Mouse (Mus musculus): ENCODE results near the gene Cbx5. TPM values are rescaled to one million over a fixed set of nuclear protein-coding genes. Genes with fewer than 3 reads are reported as not detected.
A peak's percentile ranks its signal among the peaks of the same experiment; 100 is the strongest.

Cbx5 gene
- polyA plus RNA-seq, 1 experiment from 2014 or later, result 127 TPM

- H3K4me1 ChIP-seq (replicated peaks), result peaks cover 54% of the 10 kb centered on the region
- peak overlapping the region; percentile 90 for H3K4me2 ChIP-seq
- H3K4me3 ChIP-seq, result no peak overlapping the region
- peaks cover 23% of the 10 kb centered on the region for H3K27me3 ChIP-seq
- no peak for ATAC-seq (ENCODE audit: low FRiP score, low read depth)
- peak overlapping the region; percentile 8; the same call in 1 of the 2 replicates for H3K9ac ChIP-seq
- H3K9me3 ChIP-seq, result no peaks in the 10 kb centered on the region
- H3K36me3 ChIP-seq, result no peaks in the 10 kb centered on the region
- WGBS, result 29% methylated on average over 5 of the region's 5 CpGs
- H3K27ac ChIP-seq (replicated peaks), result peak overlapping the region; percentile 56
Observed at GRCm38 (mm10) chr15:103165924-103166323, 73.7 kb downstream of the Cbx5 start.

DNA sequence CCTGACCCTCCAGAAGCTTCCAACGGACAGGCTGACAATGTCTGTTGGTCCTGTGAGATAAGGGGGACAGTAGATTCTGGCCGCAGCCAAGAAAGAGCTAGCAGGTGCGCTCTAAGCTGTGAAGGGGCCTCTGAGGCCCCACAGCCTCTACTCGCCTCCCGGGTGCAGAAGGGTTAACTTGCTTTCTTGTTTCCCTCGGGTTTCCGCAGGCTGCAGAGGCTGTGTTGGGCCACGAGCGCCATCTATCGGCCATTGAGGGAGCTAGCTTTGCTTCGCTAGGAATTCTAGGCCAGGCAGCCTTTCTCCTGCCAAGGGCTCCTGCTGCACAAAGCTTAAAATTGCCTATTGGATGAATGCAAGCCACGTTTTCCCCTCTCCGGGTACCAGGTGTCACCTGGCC lies 74.2 kb downstream of the Cbx5 start:
- H3K9ac ChIP-seq, result 0 out of 2 replicates have a peak overlapping the region, but pooled peaks have one; percentile 36

DNA sequence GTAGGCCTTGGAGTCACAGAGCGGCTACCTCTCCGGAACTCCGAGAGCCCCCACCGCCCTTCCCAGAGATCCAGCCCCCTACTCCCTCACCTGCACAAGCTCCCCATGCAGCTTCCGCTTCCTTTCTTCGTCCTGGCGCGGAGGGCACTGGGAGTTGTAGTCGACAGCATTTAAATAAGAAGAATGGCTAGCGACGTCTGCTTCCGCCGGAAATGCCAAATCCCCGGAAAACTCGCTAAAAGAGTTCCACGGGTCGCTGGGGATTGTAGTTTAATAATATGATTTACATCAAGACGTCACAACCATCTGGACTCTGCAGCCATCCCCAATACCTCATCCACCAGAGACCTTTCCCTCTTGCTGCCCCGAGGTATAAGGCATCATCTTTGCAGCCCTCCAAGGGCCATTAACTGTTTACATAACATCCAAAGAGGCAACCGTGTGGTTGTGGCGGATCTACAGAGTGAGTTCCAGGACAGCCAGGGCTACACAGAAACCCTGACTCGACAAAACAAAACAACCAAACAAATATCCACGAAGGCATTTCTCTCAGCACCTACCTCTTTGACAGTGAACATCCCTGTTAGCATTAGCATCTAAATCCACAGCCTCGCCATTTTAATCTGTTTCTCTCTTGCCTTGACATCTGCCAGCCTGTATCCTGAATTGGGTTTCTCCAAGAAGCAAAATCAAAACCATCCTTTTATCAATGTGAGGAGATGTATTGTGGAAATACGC lies 76.3 kb downstream of the Cbx5 start:
- no peaks in the 10 kb centered on the region for H3K36me3 ChIP-seq
- peak overlapping the region; percentile 56 for H3K9ac ChIP-seq
- no peaks in the 10 kb centered on the region for H3K9me3 ChIP-seq
- peak overlapping the region; percentile 65 for H3K27ac ChIP-seq (replicated peaks)
- peaks cover 11% of the 10 kb centered on the region for H3K27me3 ChIP-seq
- H3K4me2 ChIP-seq, result peak overlapping the region; percentile 62
- WGBS, result 6% methylated on average over 25 of the region's 25 CpGs
- peak; percentile 91 for ATAC-seq (ENCODE audit: low FRiP score, low read depth)
- peak overlapping the region; percentile 55 for H3K4me3 ChIP-seq
- peaks cover 34% of the 10 kb centered on the region for H3K4me1 ChIP-seq (replicated peaks)

More for the DNA sequence above, 74.2 kb downstream of the Cbx5 start:
- Histone ChIP-seq H3K4me3 (peak overlapping the region; percentile 14; the same call in 1 of the 2 replicates), H3K27ac (replicated peaks) (peak overlapping the region; percentile 56), H3K36me3 (no peaks in the 10 kb centered on the region), H3K9me3 (no peaks in the 10 kb centered on the region), H3K4me2 (peak overlapping the region; percentile 90), H3K27me3 (peaks cover 17% of the 10 kb centered on the region), H3K4me1 (replicated peaks) (peaks cover 54% of the 10 kb centered on the region)
- under 1% methylated on average over 13 of the region's 13 CpGs for WGBS
- peak; percentile 35; the same call in 1 of the 2 replicates for ATAC-seq (ENCODE audit: low FRiP score, low read depth)

DNA sequence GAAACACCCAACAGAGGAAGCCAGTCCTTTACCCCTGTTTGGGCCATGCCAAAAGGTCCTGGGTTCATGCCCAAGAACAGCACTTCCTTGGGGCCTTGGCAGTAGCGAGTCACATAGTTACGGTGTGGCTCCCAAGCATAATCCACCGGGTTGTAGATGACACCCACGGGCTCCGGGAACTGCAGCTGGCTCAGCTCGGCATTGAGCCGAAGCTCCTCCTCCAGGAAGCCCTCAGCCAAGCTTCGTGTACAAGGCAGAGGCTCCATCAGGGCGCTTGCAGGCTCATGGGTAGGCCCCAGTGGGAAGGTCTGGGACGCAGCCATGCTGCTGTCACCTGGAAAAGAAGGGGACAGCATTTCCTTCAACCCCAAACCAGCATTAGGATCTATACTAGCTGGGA lies 82.0 kb downstream of the Cbx5 start:
- no peak overlapping the region for H3K4me3 ChIP-seq
- H3K27me3 ChIP-seq, result no peaks in the 10 kb centered on the region
- WGBS, result 70% methylated on average over 10 of the region's 10 CpGs
- no peaks in the 10 kb centered on the region for H3K9me3 ChIP-seq
- ATAC-seq (ENCODE audit: low FRiP score, low read depth), result no peak
- H3K27ac ChIP-seq (replicated peaks), result no peak overlapping the region
- no peaks in the 10 kb centered on the region for H3K36me3 ChIP-seq
- no peak overlapping the region for H3K9ac ChIP-seq
- peaks cover 19% of the 10 kb centered on the region for H3K4me1 ChIP-seq (replicated peaks)
- no peak overlapping the region for H3K4me2 ChIP-seq

- Histone ChIP-seq H3K4me1 (replicated peaks) (peaks cover 12% of the 10 kb centered on the region), H3K4me2 (no peak overlapping the region), H3K9ac (no peak overlapping the region), H3K27ac (replicated peaks) (no peak overlapping the region), H3K36me3 (no peaks in the 10 kb centered on the region), H3K4me3 (no peak overlapping the region), H3K9me3 (no peaks in the 10 kb centered on the region), H3K27me3 (no peaks in the 10 kb centered on the region)
- peak; percentile 36; the same call in 1 of the 2 replicates for ATAC-seq (ENCODE audit: low FRiP score, low read depth)
- WGBS, result 34% methylated on average over 7 of the region's 7 CpGs
Observed at GRCm38 (mm10) chr15:103156890-103157289, 82.7 kb downstream of the Cbx5 start.

- Histone ChIP-seq H3K9ac (no peak overlapping the region), H3K4me2 (no peak overlapping the region), H3K27ac (replicated peaks) (no peak overlapping the region), H3K4me3 (no peak overlapping the region), H3K27me3 (no peaks in the 10 kb centered on the region), H3K36me3 (no peaks in the 10 kb centered on the region), H3K4me1 (replicated peaks) (peaks cover 10% of the 10 kb centered on the region), H3K9me3 (no peaks in the 10 kb centered on the region)
- WGBS, result 24% methylated on average over 32 of the region's 32 CpGs
- ATAC-seq (ENCODE audit: low FRiP score, low read depth), result no peak; the same call in 1 of the 2 replicates
Observed at GRCm38 (mm10) chr15:103155366-103156321, 84.0 kb downstream of the Cbx5 start.

DNA sequence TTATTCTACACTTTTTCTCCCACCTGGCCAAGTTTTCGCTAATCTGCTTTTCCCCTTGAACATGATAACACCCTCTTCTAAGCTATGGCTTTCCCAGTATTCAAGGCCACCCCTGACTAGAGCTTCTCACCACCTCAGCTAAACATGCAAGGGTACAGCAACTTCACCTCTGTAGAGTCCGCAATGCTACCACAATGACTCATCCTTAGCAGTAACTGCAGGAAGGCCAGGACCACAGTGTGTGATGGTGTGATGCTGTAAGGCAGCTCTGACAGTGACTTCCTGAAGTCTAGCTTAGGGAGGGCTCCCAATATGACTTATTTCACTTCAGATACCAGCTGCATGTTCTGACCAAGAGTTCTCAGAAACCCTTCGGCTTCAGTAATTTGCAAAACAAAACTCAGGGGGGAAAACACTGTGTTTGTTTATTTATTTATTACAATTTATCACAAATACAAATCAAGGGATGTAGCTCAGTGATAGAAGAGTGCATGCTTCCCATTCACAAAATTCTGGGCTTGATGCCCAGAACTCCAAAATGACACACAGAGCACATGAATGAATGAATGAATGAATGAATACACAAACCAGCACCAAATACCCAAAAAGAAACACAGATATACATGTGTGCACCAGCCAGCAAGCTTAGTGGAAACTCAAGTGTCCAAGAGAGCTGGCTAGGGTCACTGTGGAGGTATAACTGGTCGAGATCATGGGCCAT lies 86.6 kb downstream of the Cbx5 start:
- Histone ChIP-seq H3K27ac (replicated peaks) (no peak overlapping the region), H3K27me3 (no peaks in the 10 kb centered on the region), H3K4me3 (no peak overlapping the region), H3K4me2 (no peak overlapping the region), H3K36me3 (no peaks in the 10 kb centered on the region), H3K4me1 (replicated peaks) (peaks cover 14% of the 10 kb centered on the region), H3K9ac (no peak overlapping the region), H3K9me3 (no peaks in the 10 kb centered on the region)
- 86% methylated on average over 4 of the region's 4 CpGs for WGBS
- no peak for ATAC-seq (ENCODE audit: low FRiP score, low read depth)

DNA sequence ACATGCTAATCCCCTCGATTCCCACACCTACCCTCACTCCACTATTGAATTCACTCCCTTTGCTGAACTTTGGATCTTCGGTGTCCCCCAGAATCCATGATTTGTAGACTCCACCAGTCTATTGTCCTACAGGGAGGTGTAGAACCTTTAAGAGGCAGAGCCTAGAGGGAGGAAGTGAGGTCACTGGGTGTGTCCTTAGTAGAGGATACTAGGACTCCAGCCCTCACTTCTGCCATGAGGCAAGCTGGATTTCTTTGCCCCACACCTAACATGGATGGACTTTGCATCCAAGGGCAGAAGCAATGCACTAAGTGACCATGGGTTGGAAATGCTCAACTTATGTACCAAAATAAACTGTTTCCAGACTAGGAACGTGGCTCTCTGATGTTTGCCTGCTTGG lies 87.2 kb downstream of the Cbx5 start:
- 87% methylated on average over 3 of the region's 3 CpGs for WGBS
- no peak overlapping the region for H3K27ac ChIP-seq (replicated peaks)
- H3K36me3 ChIP-seq, result no peaks in the 10 kb centered on the region
- H3K4me2 ChIP-seq, result no peak overlapping the region
- no peaks in the 10 kb centered on the region for H3K27me3 ChIP-seq
- no peak overlapping the region for H3K4me3 ChIP-seq
- peaks cover 21% of the 10 kb centered on the region for H3K4me1 ChIP-seq (replicated peaks)
- no peaks in the 10 kb centered on the region for H3K9me3 ChIP-seq
- no peak overlapping the region for H3K9ac ChIP-seq
- no peak for ATAC-seq (ENCODE audit: low FRiP score, low read depth)

- H3K4me3 ChIP-seq, result no peak overlapping the region
- no peaks in the 10 kb centered on the region for H3K9me3 ChIP-seq
- no peak for ATAC-seq (ENCODE audit: low FRiP score, low read depth)
- H3K9ac ChIP-seq, result peak overlapping the region; percentile 50; the same call in 1 of the 2 replicates
- 26% methylated on average over 9 of the region's 9 CpGs for WGBS
- peaks cover 6% of the 10 kb centered on the region; the same call in 1 of the 2 replicates for H3K27me3 ChIP-seq
- H3K4me1 ChIP-seq (replicated peaks), result peaks cover 32% of the 10 kb centered on the region
- peak overlapping the region; percentile 83 for H3K4me2 ChIP-seq
- H3K27ac ChIP-seq (replicated peaks), result peak overlapping the region; percentile 91
- no peaks in the 10 kb centered on the region for H3K36me3 ChIP-seq
Observed at GRCm38 (mm10) chr15:103147779-103148178, 91.8 kb downstream of the Cbx5 start.

DNA sequence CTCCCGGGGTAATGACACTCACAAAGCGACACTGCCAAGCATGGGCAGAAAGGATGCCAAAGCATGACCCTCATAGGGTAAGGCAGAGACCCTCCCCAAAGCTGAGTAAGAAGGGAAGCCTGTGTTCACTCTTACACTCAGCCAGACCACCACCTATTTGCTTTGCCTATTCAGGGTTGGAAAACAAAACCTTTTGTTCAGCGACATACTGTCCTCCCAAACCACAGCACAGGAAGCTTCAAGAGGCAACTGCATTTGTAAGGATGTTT lies 92.3 kb downstream of the Cbx5 start:
- 5% methylated on average over 3 of the region's 3 CpGs for WGBS
- Histone ChIP-seq H3K4me1 (replicated peaks) (peaks cover 32% of the 10 kb centered on the region), H3K27me3 (peaks cover 6% of the 10 kb centered on the region; the same call in 1 of the 2 replicates), H3K36me3 (no peaks in the 10 kb centered on the region), H3K4me3 (peak overlapping the region; percentile 44), H3K27ac (replicated peaks) (peak overlapping the region; percentile 91), H3K9me3 (no peaks in the 10 kb centered on the region), H3K9ac (peak overlapping the region; percentile 50), H3K4me2 (peak overlapping the region; percentile 83)
- ATAC-seq (ENCODE audit: low FRiP score, low read depth), result peak; percentile 33

- Histone ChIP-seq H3K4me2 (peak overlapping the region; percentile 83), H3K27ac (replicated peaks) (peak overlapping the region; percentile 91), H3K4me3 (peak overlapping the region; percentile 44), H3K27me3 (peaks cover 6% of the 10 kb centered on the region; the same call in 1 of the 2 replicates), H3K9ac (peak overlapping the region; percentile 50), H3K36me3 (no peaks in the 10 kb centered on the region), H3K4me1 (replicated peaks) (peaks cover 32% of the 10 kb centered on the region), H3K9me3 (no peaks in the 10 kb centered on the region)
- ATAC-seq (ENCODE audit: low FRiP score, low read depth), result peak; percentile 75
- under 1% methylated on average over 53 of the region's 57 CpGs for WGBS
Observed at GRCm38 (mm10) chr15:103146627-103147421, 92.8 kb downstream of the Cbx5 start.
